17 mouse cellular contexts compared by ENCODE assay signal in the genomic region with DNA sequence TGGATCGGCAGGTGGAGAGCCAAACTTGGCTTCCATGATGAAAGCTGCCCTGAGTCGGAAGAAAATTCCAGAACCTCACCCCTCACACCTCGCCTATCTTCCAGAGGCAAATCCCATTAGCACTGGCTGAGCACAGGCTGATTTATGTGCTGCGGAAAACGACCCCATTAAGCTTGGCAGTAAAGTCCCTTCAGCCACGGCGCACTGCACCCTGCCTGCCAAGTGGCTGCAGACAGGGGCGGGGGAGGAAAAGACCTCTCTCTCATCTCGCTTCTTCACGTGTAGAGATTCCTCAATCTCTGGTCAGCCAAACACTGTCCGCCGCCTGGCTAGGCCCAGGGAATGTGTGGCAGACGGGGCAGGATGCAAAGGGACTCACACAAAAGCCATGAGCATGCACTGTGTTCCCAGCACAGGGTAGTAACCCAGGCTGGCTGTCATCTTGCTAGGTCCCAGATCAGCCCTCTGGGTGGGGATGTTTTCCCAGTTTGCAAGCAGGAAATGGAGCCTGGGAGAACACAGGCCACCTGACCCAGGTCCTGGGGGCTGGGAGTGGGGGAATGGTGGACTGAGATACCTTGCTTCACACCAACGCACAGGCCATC.
DNase-seq lines count a peak whose midpoint lies in the region; ATAC-seq and TF ChIP-seq lines count a peak whose summit lies in the region.
"Had no signal": no experiment of that assay in that cellular context is flagged by ENCODE, and none has a peak within 500 bp of the region (broad histone marks: within the 10 kb centered on the region; RNA-seq: fewer than 3 reads in every experiment).

No protein-coding gene starts in this region.

- intact Hi-C loops in left cerebral cortex, adult 2 months (cut with DNase I), result no loop called here

- ATAC-seq in lung, embryonic 15.5 days (ENCODE audit: borderline replicate concordance, extremely low read depth, low FRiP score, low TSS enrichment), result peak; percentile 57
- no peak for ATAC-seq in lung, postnatal 0 days
- peak; percentile 52; the same call in 1 of the 2 replicates for ATAC-seq in limb, embryonic 15.5 days (ENCODE audit: insufficient number of reproducible peaks, low FRiP score, low TSS enrichment, low read depth)
- ATAC-seq: forebrain, embryonic 15.5 days had no signal

- H3K9ac ChIP-seq in lung, embryonic 15.5 days, result no peak overlapping the region
- H3K9ac ChIP-seq in lung, postnatal 0 days (replicated peaks; ENCODE audit: low read depth), result no peak overlapping the region
- no peak overlapping the region for H3K9ac ChIP-seq in limb, embryonic 15.5 days
- H3K9ac ChIP-seq: embryonic facial prominence, embryonic 15.5 days; forebrain, embryonic 15.5 days; heart, embryonic 12.5 days had no signal

- TF ChIP-seq EP300 in lung, postnatal 0 days (IDR thresholded peaks at IDR 0.05), result no peak

- H3K36me3 ChIP-seq in lung, embryonic 15.5 days, result no peaks in the 10 kb centered on the region
- H3K36me3 ChIP-seq in lung, postnatal 0 days (ENCODE audit: insufficient read depth, low read length), result no peaks in the 10 kb centered on the region
- no peaks in the 10 kb centered on the region for H3K36me3 ChIP-seq in limb, embryonic 15.5 days
- H3K36me3 ChIP-seq: embryonic facial prominence, embryonic 15.5 days; forebrain, embryonic 15.5 days; heart, embryonic 12.5 days had no signal

- peaks cover 10% of the 10 kb centered on the region; the same call in 1 of the 2 replicates for H3K4me1 ChIP-seq in lung, embryonic 15.5 days
- H3K4me1 ChIP-seq in lung, postnatal 0 days (ENCODE audit: insufficient read depth, low read depth, low read length), result no peaks in the 10 kb centered on the region
- peaks cover 11% of the 10 kb centered on the region for H3K4me1 ChIP-seq in limb, embryonic 15.5 days
- H3K4me1 ChIP-seq: embryonic facial prominence, embryonic 15.5 days; forebrain, embryonic 15.5 days; heart, embryonic 12.5 days had no signal

- DNase-seq in embryo, embryonic 10 days (ENCODE audit: low spot score), result peak; percentile 57
- no peak for DNase-seq in embryo, embryonic 9.5 days (ENCODE audit: extremely low spot score)
- DNase-seq in lung, postnatal 0 days (ENCODE audit: low spot score), result no peak
- peak; percentile 42 for DNase-seq in embryo, embryonic 11 days
- no peak for DNase-seq in left cerebral cortex, adult 2 months (ENCODE audit: extremely low spot score in 1 of 2, low spot score in 2 of 2)
- no peak for DNase-seq in B cell, adult 2 months
- DNase-seq: adrenal gland, postnatal 14 days; cerebellum, postnatal 25 days; gastrocnemius, postnatal 14 days; liver; right cerebral cortex, adult 18-20 months; thymus, adult 2 months had no signal

- no peak overlapping the region for H3K27ac ChIP-seq in lung, embryonic 15.5 days
- no peak overlapping the region for H3K27ac ChIP-seq in lung, postnatal 0 days (ENCODE audit: low read length)
- no peak overlapping the region for H3K27ac ChIP-seq in limb, embryonic 15.5 days
- no peak overlapping the region for H3K27ac ChIP-seq in left cerebral cortex, adult 2 months
- H3K27ac ChIP-seq: embryonic facial prominence, embryonic 15.5 days; forebrain, embryonic 15.5 days had no signal

- H3K27me3 ChIP-seq in lung, embryonic 15.5 days, result peaks cover 25% of the 10 kb centered on the region
- no peaks in the 10 kb centered on the region for H3K27me3 ChIP-seq in lung, postnatal 0 days (replicated peaks; ENCODE audit: insufficient read depth, low read length)
- peaks cover 23% of the 10 kb centered on the region for H3K27me3 ChIP-seq in limb, embryonic 15.5 days
- H3K27me3 ChIP-seq: embryonic facial prominence, embryonic 15.5 days; forebrain, embryonic 15.5 days; heart, embryonic 12.5 days had no signal

- H3K4me2 ChIP-seq in lung, embryonic 15.5 days, result no peak overlapping the region
- H3K4me2 ChIP-seq in lung, postnatal 0 days (replicated peaks; ENCODE audit: low read depth, low read length), result no peak overlapping the region
- no peak overlapping the region for H3K4me2 ChIP-seq in limb, embryonic 15.5 days
- H3K4me2 ChIP-seq: embryonic facial prominence, embryonic 15.5 days; forebrain, embryonic 15.5 days; heart, embryonic 12.5 days had no signal

- no peaks in the 10 kb centered on the region for H3K9me3 ChIP-seq in lung, embryonic 15.5 days
- no peaks in the 10 kb centered on the region for H3K9me3 ChIP-seq in lung, postnatal 0 days (ENCODE audit: low read length)
- H3K9me3 ChIP-seq in limb, embryonic 15.5 days, result no peaks in the 10 kb centered on the region
- H3K9me3 ChIP-seq: embryonic facial prominence, embryonic 15.5 days; forebrain, embryonic 15.5 days; heart, embryonic 12.5 days had no signal

- WGBS in lung, embryonic 15.5 days, result 24% methylated on average over 14 of the region's 14 CpGs
- WGBS in lung, postnatal 0 days, result 32% methylated on average over 14 of the region's 14 CpGs
- 15% methylated on average over 14 of the region's 14 CpGs for WGBS in limb, embryonic 15.5 days

- TF ChIP-seq CTCF in lung, postnatal 0 days (IDR thresholded peaks at IDR 0.05), result no peak
- TF ChIP-seq CTCF in left cerebral cortex, adult 2 months (IDR thresholded peaks at IDR 0.05), result no peak

- no peak overlapping the region for H3K4me3 ChIP-seq in lung, embryonic 15.5 days
- H3K4me3 ChIP-seq in lung, postnatal 0 days (ENCODE audit: low read depth, low read length), result no peak overlapping the region
- H3K4me3 ChIP-seq in limb, embryonic 15.5 days, result no peak overlapping the region
- H3K4me3 ChIP-seq in left cerebral cortex, adult 2 months, result no peak overlapping the region
- H3K4me3 ChIP-seq: embryonic facial prominence, embryonic 15.5 days; forebrain, embryonic 15.5 days; heart, embryonic 12.5 days had no signal

Comparison
In these comparisons a context has a peak if more than half of its experiments do, and no peak if none do; other contexts are left out.
1. DNase-seq: peak in embryo, embryonic 10 days (single experiment) and embryo, embryonic 11 days (single experiment); none in embryo, embryonic 9.5 days (single experiment), lung, postnatal 0 days (single experiment), left cerebral cortex, adult 2 months (0 of 2) and B cell, adult 2 months (0 of 2).